Mouse (Mus musculus): Measurements from ENCODE around the gene Svs1. TPM values are rescaled to one million over a fixed set of nuclear protein-coding genes. Genes with fewer than 3 reads are reported as not detected.

Gene Svs1
- total RNA-seq, 2 experiments from 2014 or later = not detected

DNA sequence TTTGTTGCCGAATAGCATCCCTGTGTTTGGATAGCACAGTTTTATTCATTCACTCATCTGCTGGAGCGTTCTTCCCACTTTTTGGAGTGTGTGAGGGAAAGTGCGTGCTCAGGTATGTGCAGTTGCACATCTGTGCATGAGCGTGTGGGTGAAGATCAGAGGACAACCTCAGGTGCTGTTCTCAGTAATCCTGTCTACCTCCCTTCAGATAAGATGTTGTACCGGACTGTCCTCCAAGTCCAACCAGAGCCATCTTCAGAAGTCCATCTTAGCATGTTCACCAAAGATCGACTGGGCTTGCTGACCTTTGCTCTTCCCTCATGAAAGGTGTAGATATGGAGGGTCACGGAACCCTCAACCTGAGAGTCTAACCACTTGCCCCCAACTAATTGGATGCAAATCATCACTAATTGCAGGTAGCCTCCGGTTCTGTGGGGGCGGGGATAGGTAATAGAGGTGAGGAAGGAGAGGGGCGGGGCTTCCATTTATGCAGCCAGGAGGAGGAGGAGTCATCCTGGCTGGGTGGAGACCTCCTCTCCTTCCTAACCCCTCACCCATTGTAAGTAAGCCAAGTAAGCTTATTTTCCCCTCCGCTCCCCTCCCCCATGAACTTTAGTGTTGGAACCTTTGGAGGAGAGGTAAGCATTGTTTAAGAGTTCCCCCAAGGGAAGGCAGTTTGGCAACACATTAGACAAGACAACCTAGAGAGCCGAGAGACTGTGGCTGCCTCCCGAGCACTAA, 21.9 kb downstream of the Svs1 start:
- no peak for DNase-seq (ENCODE audit: low spot score)
- intact Hi-C loops (cut with DNase I) = no loop called here

DNA sequence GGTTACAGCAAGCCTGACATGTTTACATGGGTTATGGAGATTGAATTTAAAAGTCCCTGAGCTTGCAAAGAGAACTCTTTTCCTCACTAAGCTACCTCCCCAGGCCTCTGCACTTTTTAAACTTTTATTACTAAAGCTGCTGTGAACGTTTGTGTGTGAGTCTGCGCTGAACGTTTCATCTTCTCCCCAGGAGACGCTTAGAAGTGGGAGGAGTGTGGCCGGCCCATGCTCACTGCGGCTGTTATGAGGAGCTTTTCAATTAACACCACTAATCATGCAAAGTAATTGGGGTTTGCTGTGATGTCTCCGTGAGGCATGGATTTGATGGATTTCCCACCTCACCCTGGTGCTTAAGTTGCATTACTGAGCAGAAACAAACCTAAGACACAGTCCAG, 22.5 kb downstream of the Svs1 start:
- intact Hi-C loops (cut with DNase I) = no loop called here
- DNase-seq (ENCODE audit: low spot score) = no peak

DNA sequence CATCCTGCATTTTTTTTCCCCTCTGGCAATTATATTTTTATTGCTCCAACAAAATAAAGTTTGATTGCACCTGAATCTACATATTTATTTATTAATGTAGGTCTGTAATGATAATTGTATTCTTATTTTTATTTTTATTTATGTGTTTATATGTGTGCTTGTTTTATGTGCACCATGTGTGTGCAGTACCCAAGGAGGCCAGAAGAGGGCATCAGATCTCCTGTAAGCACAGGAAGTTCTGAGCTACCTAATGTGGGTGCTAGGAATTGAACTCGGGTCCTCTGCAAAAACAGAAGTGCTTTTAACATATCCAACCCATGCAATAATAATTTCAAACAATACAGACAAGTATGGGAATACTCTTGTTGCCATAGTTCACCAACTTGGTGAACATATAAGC, 23.0 kb downstream of the Svs1 start:
- no peak for DNase-seq (ENCODE audit: low spot score)

DNA sequence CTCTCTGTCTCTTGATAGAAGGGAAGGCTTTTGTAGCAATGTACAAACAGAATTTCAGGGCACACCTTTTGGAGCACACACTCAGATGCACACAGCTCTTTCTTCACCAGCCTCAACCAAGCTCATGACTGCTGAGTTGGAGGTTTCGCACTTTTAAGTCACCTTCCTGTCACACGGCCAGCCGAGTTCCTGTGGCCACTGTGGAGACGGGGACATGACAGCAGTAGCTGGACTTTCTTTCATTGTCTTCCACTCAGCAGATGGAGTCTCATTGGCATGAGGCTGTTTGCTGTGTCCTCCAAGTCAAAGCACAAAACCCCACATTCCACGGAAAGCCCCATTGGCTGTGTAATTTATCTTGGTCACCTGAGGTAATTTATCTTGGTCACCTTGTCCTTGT, 24.5 kb downstream of the Svs1 start:
- intact Hi-C loops (cut with DNase I) = no loop called here
- DNase-seq (ENCODE audit: low spot score) = no peak

More for the DNA sequence above, 23.0 kb downstream of the Svs1 start:
- intact Hi-C loops (cut with DNase I) = no loop called here

DNA sequence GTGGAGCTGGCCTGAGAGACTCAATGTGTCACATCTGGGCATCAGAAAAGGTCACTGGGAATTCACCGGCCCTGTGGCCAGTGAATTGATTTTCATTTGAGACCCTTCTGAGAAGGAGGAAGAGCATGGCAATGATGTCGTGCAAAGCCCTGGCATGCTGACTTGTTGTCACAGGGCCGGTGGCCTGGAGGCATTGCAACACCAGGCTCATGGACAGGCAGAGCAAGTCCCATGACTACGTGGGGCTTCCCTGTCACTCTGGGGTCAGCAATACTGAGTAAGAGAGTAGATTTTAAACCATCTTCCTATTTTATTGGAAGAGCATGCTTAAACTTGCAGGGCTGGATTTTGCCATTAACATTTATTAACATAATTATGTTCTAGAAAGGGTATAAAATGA, 26.4 kb downstream of the Svs1 start:
- no peak for DNase-seq (ENCODE audit: low spot score)
- intact Hi-C loops (cut with DNase I) = no loop called here

DNA sequence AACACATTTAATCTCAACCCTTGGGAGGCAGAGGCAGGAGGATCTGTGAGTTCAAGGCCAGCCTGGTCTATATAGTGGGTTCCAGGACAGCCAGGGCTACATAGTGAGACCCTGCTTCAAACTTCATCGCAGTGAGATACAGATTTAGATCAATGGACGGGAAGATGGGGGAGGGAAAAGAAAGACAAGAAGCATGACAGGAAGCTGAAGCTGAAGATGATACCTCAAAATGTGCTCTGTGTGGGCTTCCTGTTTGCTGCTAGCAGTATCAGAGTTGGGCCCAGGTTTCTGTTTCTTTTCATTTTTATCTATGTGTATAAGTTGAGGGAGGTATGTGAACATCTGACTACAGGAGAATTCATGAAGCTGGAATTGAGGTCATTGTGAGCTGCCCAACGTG, 26.8 kb downstream of the Svs1 start:
- intact Hi-C loops (cut with DNase I) = no loop called here
- DNase-seq (ENCODE audit: low spot score) = no peak

DNA sequence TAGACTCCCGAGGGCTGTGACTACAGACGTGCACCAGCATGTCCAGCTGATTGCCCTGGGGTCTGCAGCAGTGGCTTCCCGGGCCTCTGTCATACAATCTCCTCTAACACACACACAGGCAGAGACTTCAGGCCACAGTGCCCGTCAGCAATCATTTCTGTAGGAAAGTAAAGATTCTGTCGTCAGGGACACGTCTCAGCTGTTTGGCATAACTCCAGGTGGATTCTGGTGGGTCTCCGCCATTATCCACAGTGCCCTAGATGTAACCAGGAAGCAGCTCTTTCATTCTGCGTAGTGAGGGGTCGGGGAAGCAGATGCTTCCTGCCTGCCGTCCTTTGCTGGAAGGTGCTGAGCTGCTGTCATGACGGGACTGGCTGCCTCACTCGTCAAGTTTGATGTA, 30.5 kb downstream of the Svs1 start:
- intact Hi-C loops (cut with DNase I) = no loop called here
- no peak for DNase-seq (ENCODE audit: low spot score)

DNA sequence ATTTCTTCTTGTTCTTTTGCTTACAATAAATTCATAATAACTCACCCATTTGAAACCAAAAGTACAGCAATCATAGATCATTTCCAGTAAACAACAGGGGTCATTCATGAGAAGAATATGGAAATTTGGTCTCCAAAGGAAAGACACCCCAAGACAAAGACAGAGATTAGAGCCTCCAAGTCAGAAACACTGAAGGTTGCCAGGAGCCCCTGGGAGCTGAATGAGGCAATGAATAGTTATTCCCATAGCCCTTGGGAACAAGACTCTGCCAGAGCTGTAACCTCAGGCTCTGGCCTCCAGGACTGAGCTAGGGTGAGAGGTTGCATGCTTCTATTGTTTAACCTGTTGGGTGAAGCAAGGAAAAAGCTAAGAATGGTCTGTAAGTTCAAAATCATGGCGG, 32.7 kb downstream of the Svs1 start:
- DNase-seq (ENCODE audit: low spot score) = no peak
- intact Hi-C loops (cut with DNase I) = no loop called here

DNA sequence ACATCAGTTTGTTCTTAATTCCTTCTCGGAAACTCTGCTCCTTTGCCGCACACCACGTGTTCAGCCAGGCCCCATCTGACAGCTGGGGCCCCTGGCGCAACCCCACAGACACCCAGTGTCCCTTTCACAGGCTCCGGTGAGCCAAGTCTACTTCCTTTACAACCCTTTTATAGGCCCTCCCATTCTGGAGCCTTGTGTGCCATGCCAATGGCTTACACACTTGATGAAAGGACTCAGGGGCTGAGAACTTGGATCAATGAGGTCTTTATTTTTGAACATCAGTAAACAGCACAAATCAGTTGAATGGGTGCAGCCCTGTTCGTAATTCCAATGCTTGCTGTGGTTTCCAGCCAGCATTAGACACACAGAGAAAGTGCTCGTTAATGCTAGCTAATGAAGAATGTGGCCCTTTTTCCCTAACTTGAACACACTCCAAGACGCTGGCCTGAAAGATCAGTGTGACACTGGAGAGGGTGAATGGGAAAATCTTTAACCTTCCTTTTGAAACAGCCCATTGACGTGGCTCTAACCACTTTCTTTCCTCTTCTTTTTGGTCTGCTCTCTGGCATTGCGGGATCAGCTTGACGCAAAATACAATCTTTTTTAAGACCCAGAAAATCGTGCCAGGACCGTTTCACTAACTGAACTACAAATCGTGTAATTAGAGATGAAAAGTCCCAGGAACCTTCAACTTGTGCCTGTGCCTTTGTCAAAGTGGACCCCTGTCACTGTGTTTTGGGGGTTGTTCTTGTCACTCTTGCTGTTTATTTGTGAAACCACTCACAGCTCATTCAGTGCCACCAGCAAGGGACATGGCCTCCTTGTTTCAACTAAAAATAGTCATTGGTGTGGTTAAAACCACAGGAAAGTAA, 34.7 kb downstream of the Svs1 start:
- no peak for DNase-seq (ENCODE audit: low spot score)
- intact Hi-C loops (cut with DNase I) = no loop called here

DNA sequence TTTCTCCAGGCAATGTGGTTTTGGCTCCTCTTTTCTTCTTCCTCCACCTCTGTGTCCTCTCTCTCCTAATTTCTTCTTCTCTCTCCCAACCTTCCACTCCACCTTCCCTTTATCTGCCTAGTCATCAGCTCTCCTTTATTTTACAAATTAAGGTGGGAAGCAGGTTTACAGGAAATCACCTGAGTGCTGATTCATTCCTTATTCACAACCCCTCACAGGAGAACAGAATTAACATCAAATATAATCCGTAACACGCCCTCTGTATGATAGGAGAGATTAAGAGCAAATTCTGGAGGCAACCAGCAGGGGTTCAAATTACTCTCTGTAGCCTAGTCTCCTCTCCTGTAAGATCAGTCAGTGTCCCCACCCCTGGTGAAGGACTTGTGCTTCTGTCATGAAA, 35.7 kb downstream of the Svs1 start:
- intact Hi-C loops (cut with DNase I) = no loop called here

DNA sequence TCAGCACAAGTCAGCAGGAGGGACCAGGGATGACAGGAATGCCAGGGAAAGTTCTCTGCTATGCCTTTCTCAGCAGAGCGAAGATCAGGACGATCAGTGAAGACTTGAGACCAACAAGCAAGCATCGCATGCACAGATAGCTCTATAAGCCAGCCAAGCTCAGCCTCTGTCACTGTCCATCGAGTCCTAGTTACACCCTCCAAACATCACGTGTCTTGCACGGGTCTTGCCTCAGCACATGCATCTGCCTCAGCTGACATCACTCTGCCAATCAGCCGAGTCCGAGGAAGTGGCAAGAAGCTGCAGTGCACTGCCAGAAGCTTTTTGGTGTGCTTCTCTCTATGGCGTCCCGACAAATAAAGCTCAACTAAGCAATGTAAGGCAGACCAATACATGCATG, 36.7 kb downstream of the Svs1 start:
- intact Hi-C loops (cut with DNase I) = no loop called here
- no peak for DNase-seq (ENCODE audit: low spot score)

More for the DNA sequence above, 35.7 kb downstream of the Svs1 start:
- DNase-seq (ENCODE audit: low spot score) = no peak

DNA sequence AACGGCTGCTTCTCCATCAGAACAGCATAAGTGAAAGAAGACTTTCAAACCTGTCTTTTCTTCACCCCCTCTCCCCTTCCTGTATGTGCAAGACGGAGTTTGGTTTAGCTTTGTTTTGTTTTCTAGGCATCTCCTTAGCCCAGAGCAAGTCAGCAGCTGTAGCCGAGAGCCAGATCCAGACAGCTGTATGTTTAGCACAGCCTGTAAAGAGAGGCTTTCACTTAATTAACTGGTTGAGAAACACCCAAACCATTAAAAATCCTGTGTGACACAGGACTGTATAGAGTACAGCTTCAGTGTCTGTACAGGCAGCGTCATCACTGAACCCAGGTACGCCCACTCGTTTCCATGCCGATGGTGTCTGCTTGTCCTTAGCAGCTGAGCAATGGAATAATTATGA, 38.6 kb downstream of the Svs1 start:
- intact Hi-C loops (cut with DNase I) = no loop called here
- DNase-seq (ENCODE audit: low spot score) = no peak

DNA sequence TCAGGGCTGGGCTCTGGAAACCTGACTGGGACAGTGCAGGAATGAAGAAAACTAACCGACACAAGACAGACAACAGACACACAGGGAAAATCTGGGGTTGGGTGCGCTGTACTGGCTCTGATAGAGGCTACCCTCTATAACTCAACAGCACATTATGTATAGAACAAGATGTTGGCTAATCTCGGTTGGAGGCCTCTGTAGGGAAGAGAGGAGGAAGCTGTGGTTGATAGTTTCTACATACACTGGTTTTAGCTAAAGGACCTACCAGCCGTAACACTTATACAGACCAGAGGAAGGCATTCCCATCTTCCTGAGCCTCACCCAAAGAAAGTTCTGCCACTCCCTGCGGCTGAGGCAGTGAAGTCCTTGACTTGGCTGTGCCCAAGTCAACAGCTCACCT, 39.8 kb downstream of the Svs1 start:
- intact Hi-C loops (cut with DNase I) = no loop called here
- no peak for DNase-seq (ENCODE audit: low spot score)

DNA sequence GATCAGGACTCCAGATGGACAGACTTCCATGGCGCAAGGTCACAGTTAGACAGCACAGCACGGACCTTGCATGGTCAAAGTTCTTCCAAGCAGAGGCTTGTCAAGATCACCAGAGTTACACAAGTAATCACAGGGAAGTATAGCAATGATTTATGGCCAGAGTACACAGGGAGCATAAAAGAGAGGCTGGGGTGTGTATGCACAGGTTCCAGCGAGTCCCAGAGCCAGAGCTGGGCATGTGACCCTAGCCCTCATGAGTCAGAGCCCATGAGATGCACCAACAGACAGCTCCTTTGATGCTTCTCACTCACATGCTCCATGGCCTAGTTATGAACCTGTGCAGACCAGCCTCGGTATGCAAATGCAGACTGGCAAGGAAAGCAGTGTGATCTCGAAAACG, 41.4 kb downstream of the Svs1 start:
- intact Hi-C loops (cut with DNase I) = no loop called here
- DNase-seq (ENCODE audit: low spot score) = no peak

DNA sequence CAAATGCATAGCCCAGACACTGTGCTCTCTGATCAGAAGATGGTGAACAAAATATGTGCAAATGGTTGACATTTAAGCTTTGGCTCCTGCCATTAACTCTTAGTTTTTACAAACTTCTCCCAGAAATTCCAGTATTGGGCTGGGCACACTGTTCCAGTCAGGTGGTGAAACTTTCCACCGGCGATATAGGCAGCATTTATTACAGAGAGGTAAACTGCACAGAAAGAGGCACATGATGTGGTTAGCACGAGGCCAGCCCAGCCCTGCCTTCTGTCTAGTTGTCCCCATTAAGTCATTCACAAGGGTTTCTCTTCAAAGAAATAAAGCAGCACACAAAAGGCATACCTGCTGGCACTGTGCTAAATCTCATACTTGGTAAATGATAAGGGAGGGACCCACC, 42.0 kb downstream of the Svs1 start:
- DNase-seq (ENCODE audit: low spot score) = no peak

DNA sequence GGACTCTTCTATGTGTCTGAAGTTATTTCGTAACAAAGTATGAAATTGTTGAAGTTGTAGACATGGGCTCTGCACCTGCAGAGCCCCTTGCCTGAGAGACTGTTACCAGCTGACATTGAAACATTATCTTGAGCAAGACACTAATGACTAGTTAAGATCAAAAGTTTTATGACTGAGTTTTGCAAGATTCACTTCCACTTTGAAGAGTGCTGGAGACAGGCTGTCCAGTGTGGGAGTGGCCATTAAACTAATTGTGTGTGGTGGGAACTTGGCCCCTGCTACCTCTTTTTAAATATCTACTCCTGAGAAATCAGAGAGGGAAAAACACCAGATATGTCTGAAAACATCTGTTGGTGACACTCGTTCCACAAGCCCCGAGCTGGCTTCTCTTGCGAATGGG, 44.6 kb downstream of the Svs1 start:
- no peak for DNase-seq (ENCODE audit: low spot score)
- intact Hi-C loops (cut with DNase I) = no loop called here

More for the DNA sequence above, 42.0 kb downstream of the Svs1 start:
- intact Hi-C loops (cut with DNase I) = no loop called here

DNA sequence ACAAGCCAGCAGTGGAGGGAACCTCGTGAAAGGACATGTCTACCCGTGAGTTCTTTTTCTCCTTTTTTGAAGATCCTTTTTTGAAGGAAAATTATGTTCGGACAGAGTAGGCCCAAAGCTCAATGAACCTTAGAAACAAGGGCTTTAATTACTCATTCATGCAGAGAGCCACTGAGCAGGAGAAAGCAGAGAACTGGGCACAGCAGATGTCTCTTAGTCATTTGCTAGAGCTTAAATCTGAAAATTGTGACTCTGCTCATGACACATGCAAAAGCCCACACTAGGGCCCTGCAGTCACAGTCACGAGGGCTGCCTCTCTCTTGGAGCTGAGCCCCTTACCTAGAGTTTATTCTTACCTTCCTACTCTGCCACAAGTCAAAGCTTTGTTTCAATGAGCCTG, 46.1 kb downstream of the Svs1 start:
- intact Hi-C loops (cut with DNase I) = no loop called here

DNA sequence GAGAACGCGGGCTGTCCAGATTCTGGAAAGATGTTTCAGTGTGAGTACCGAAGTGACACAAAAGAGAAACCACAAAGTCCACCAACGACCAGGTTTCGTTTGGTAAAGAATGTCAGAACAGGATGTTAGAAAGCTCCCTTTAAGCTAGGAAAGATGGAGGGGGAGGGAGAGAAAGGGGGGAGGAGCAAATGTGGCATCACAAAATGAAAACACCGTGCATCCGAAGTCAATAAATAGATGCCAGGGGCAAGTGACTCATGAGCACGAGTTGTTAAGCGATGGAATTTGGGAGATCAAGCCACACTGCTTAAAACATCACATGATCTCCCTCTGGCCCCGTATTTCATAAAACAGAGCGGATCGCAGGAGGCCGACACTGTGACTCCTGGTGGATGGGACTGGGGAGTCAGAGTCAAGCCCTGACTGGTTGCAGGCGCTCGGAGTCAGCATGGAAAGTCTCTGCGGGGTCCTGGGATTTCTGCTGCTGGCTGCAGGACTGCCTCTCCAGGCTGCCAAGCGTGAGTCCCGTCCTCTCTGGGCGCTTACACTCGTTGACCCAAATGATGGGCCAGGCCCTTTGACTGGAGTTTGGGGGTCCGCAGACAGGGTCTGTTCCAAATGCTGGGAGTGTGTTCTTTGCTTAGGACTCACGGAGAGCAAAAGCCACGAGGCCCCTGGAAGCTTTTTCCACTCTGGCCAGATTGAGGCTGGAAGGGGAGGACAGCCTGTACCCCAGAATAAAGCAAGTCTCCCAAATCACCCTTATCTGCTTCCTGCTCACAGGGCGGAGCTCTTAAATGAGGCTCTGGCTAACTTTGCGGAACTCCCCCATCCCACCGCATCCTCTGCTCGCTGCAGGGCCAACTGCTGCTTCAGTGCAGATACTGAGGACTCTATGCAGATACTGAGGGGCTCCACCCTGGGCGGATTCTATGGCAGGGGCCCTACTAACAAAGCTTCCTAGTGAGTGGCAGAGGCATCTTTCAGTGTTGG, 49.9 kb downstream of the Svs1 start, which contains the start of gene Gpnmb:
Gene Gpnmb (plus strand): TSS at position 272 of the 993 bp plus-strand sequence.
- no peak for DNase-seq (ENCODE audit: low spot score)
- intact Hi-C loops (cut with DNase I) = no loop called here

More for the DNA sequence above, 46.1 kb downstream of the Svs1 start:
- no peak for DNase-seq (ENCODE audit: low spot score)

DNA sequence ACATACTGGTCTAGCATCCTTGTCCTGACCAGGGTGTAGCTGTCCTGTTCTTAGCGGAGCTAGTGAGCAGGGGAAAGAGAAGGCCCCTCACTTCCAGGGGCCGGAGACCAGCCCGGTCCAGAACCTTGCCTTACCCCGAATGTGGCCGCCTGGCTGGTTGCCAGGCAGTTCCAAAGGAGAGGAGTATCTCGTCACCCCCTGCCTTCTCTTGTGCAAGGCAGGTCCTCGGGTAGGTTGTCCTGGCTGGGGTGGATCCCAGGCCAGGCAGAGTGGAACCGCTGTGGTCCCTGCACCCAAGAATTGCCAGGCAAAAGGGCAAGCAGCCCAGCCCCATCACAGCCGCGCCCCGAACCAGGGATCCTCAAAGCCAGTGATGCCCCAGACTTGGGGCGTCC, 50.6 kb downstream of the Svs1 start:
- no peak for DNase-seq (ENCODE audit: low spot score)
- intact Hi-C loops (cut with DNase I) = no loop called here

DNA sequence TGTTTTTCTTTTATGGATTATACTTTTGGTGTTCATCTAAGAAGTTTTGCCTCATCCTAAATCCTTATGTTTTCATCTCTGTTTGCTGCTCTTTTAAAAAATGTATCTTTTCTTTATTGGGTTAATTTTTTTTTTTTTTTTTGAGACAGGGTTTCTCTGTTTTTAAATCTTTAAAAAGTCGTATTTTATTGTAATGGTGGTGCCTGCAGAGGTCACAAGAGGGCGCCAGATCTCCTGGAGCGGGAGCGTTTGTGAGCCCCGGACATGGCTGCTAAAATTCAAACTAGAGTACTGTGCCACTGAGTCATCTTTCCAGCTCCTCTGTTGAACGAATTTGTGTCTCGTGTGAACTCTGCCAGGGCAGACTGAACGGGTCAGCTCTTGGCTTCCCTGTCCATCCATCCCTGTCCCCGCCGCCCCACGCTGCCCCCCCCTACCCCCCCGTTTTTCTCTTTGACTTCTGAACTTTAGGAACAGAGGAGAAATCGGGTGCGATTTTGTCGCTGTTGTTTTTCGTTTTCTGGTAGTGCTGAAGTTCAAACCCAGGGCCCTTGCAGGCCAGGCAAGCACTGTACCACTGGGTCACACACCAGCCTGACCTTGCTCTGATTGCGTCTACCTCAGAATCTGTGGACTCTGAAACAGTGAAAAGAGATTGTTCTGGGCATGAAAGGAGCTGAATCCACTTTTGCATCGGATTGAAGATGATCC, 53.0 kb downstream of the Svs1 start:
- intact Hi-C loops (cut with DNase I) = no loop called here

More for the DNA sequence above, 53.0 kb downstream of the Svs1 start:
- DNase-seq (ENCODE audit: low spot score) = no peak

Data from heart, postnatal 25 days (tissue).